Mouse (Mus musculus) activated CD4-positive, CD25-positive, alpha-beta regulatory T cell (primary cell): Measurements from ENCODE around the gene Cachd1. TPM values are rescaled to one million over a fixed set of nuclear protein-coding genes. Genes with fewer than 3 reads are reported as not detected.

Experiments used
- polyA plus RNA-seq, 2 experiments: library from polyadenylated mRNA; unstranded; fragments of 100-300 nt; shearing (Covaris generic); gene quantifications; one replicate each; pipeline ENCODE4 v1.2.1; 2017

The Cachd1 gene
- under 1 TPM in 1 of 2 experiments, not detected in 1; 0.06 TPM for polyA plus RNA-seq

GRCm38 (mm10) chr4:100776043-100776870 is at the start of gene Cachd1:
TSS of gene Cachd1 (plus strand) at chr4:100776675.

GRCm38 (mm10) chr4:101020596-101020995 is 244.1 kb downstream of the Cachd1 start, which contains the start of gene Gm10577:
TSS of gene Gm10577 (minus strand) at chr4:101020696.

GRCm38 (mm10) chr4:101068786-101069153 is 292.3 kb downstream of the Cachd1 start, which contains the start of gene Raver2:
TSS of gene Raver2 (plus strand) at chr4:101068983.

Other genes with a start within 250 kb of the Cachd1 start
- gene Gm10577, start 244.0 kb downstream of the Cachd1 start, polyA plus RNA-seq = not detected